Mouse (Mus musculus): ENCODE data around the gene Hipk2.

DNA sequence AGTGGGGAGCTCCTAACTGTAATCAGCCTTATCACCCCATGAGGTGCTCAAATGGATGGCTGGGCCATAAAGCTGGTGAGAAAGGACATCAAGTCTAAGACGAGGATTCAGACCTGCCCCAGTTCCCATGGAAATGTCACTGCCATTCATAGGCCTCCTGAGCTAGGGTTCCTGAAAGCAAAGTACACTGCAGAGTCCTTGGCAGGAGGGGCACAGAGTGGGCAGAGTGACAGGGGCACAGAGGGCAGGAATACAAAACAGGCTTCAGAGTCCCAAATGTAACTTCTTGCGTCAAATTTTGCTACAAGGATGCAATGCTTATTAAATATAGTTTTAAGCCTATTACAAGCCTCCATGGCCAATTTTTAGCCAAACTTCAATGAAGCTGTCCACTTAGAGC is 60.4 kb downstream of the Hipk2 start:
- TF ChIP-seq CTCF (IDR thresholded peaks at IDR 0.05; ENCODE audit: low read depth), result no peak
- TF ChIP-seq EP300 (optimal IDR thresholded peaks at IDR 0.05), result no peak
